Mouse (Mus musculus): ENCODE results near the gene Capn7.

- TF ChIP-seq CTCF (IDR thresholded peaks at IDR 0.05; ENCODE audit: insufficient read depth, low read depth, low read length) (no peak), POLR2A (IDR thresholded peaks at IDR 0.05; ENCODE audit: insufficient read depth, low read depth, low read length) (no peak)
Measured at GRCm38 (mm10) chr14:31376331-31376730, 39.9 kb downstream of the Capn7 start.

Measured in olfactory bulb, adult 2 months (tissue).